Mouse (Mus musculus): ENCODE data around the gene Prmt1. TPM values are rescaled to one million over a fixed set of nuclear protein-coding genes. Genes with fewer than 3 reads are reported as not detected.

Gene Prmt1
- 514 TPM for polyA plus RNA-seq (2021)

DNA sequence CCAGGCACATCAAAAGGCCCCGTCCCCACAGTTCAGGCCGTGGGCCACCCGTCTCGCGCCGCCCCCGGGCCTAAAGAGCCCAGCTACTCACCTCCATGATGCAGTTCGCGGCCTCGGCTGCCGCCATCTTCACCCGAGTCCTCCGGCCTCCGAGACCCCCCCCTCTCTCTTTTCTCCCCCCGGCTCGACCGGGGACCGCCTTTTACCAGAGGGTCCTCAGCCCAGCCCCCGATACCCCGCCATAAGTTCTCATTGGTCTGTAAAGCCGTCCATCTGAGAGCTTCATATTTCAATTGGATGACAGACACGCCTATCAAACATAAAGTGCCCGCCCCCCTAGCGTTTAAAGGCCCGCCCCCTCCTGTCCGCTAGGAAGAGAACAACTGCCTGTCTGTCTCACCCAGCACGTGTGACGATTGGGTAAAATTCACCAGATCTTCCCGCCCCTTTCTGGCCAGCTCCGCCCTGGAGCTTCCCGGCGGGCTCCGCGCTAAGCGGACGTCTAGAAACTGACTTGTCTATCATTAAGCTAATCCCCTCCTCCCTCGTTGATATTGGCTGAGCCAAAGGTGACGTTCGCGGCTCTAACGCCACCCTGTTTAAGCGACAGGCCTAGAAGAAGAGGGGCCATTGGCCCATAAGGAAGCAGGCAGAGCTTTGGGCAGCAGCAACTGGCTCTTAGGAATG lies at the start of gene Prmt1:
Gene Prmt1, minus strand, starts transcription at position 377 of the 687 bp plus-strand sequence.
- TF ChIP-seq CTCF (IDR thresholded peaks at IDR 0.05), result no peak
- in situ Hi-C loops (cut with MboI; ENCODE audit: low pct_unique_long_range_greater_than_20kb), result no loop called here
- POLR2A ChIA-PET, result interaction anchor here (0.7 to 1.8 kb wide), 4 partner anchors 14 to 733 kb away, joined by 3 to 5 read pairs (median 4); partner anchors contain the start of gene Rras
- DNase-seq (ENCODE audit: low read depth, low spot score) (peak; percentile 99), ATAC-seq (peak; percentile 87)
- H3K27me3 ChIP-seq, result no peaks in the 10 kb centered on the region
- CTCF ChIA-PET, result interaction anchor here (1.7 kb wide), 1 partner anchor 94 kb away, joined by 4 read pairs; no protein-coding TSS in a partner anchor

- no peaks in the 10 kb centered on the region for H3K27me3 ChIP-seq
- no peak for DNase-seq (ENCODE audit: low read depth, low spot score)
- in situ Hi-C loops (cut with MboI; ENCODE audit: low pct_unique_long_range_greater_than_20kb), result no loop called here
- POLR2A ChIA-PET, result interaction anchor here (0.7 to 0.8 kb wide), 2 partner anchors 17 to 18 kb away, joined by 3 read pairs; partner anchors contain the start of gene Prr12
- CTCF ChIA-PET, result interaction anchor here (0.6 kb wide), 1 partner anchor 8 kb away, joined by 3 read pairs; no protein-coding TSS in a partner anchor
- no peak for TF ChIP-seq CTCF (IDR thresholded peaks at IDR 0.05)
- ATAC-seq, result no peak
These were observed 49.3 kb upstream of the Prmt1 start for GRCm38 (mm10) chr7:45035631-45036030.

DNA sequence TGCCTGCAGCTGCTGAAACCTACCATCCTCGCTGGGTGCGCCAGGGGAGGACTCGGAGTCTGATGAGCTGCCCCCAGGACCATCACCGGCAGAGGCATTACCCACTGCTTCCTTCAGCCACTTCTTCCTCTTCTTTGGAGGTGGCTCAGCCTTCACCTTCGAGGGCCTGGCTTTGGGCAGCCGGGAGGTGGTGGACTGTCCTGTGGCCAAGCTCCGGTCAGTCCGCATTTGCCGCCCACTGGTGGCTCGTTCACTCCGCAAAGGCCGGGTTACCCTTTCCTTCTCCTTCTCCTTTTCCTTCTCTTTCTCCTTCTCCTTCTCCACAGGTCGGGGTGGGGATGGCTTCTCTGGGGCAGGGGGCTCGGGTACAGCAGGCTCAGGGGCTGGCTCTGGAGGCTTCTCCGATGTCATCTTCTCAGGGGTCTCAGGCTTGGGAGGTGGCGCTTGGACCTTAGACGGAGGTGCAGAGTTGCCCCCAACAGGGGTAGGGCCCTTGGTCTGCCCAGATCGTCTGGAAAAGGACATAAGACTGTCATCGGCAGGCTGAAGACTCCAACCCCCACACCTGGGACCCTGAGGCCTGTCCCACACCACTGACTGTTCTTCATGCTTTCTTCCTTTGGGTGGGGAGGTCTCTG lies 47.5 kb upstream of the Prmt1 start:
- DNase-seq (ENCODE audit: low read depth, low spot score), result no peak
- no peak for ATAC-seq
- in situ Hi-C loops (cut with MboI; ENCODE audit: low pct_unique_long_range_greater_than_20kb), result no loop called here
- no peaks in the 10 kb centered on the region for H3K27me3 ChIP-seq
- ChIA-PET CTCF (no interaction called here), POLR2A (no interaction called here)
- no peak for TF ChIP-seq CTCF (IDR thresholded peaks at IDR 0.05)

DNA sequence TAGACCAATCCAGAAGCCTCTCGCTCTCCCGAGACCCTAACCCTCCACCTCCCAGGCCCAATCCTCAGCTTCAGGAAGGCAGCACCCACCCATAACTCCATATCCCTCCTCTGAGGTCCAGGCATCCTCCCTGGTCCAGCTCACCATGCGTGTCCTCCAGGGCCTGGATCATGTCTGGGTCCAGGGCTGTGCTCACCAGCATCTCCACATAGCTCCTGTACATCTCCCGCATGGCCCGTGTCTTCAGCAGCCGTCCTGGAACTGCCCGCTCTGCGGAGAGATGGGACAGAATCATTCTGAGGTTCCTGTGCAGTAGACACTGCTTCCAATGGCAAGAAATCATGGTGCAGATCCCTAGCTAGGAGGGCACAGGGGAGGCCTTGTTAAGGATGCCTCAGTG lies 44.5 kb upstream of the Prmt1 start:
- ChIA-PET CTCF (interaction anchor here (1.1 to 1.3 kb wide), 2 partner anchors 10 to 14 kb away, joined by 3 to 4 read pairs; no protein-coding TSS in a partner anchor), POLR2A (interaction anchor here (1.2 kb wide), 1 partner anchor 17 kb away, joined by 3 read pairs; no protein-coding TSS in a partner anchor)
- TF ChIP-seq CTCF (IDR thresholded peaks at IDR 0.05), result no peak
- ATAC-seq, result no peak
- in situ Hi-C loops (cut with MboI; ENCODE audit: low pct_unique_long_range_greater_than_20kb), result no loop called here
- H3K27me3 ChIP-seq, result no peaks in the 10 kb centered on the region
- DNase-seq (ENCODE audit: low read depth, low spot score), result no peak

DNA sequence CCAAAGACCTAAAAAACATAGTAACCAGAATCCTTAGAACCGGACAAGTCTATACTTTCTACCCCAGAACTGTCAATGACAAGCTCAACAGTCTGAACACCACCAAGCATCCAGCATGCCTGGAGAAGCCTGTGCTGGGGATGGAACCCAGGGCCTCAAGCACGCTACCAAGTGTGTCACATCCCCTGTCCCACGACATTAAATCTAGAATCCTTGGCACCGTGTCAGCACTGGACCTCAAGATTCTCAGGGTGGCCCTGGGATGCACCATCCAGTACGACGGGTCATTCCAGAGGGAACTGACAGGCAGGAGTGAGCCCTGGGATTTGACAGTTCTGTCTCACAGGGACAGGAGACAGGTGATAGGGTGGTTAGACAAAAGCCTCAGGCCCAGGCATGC lies 43.6 kb upstream of the Prmt1 start:
- no peak for DNase-seq (ENCODE audit: low read depth, low spot score)
- in situ Hi-C loops (cut with MboI; ENCODE audit: low pct_unique_long_range_greater_than_20kb), result no loop called here
- CTCF ChIA-PET, result interaction anchor here (1.1 to 2.7 kb wide), 4 partner anchors 10 to 29 kb away, joined by 3 to 8 read pairs (median 4); partner anchors contain the start of gene Rras

DNA sequence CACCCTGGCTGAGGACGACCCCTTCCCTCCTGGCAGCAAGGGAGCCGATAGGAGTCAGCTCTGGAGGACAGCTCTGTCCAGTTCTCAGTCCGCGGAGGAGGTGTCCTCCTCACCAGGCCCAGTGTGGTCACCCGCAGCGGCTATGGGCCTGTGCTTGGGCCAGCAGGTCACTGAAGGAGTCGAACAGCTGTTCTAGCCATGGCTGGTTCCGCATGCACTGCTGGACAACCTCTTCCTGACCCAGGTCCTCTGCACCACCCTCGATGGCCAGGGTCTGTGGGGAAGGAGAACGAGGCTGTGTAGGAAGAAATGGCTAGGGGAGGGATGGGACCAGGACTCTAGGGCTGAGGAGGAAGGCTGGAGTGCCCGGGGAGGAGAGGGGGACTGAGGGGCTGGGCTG lies 42.0 kb upstream of the Prmt1 start:
- TF ChIP-seq CTCF (IDR thresholded peaks at IDR 0.05), result no peak
- ChIA-PET CTCF (interaction anchor here (2.7 kb wide), 1 partner anchor 10 kb away, joined by 8 read pairs; the partner anchor contains the start of gene Rras), POLR2A (no interaction called here)
- ATAC-seq, result no peak
- no peak for DNase-seq (ENCODE audit: low read depth, low spot score)
- no peaks in the 10 kb centered on the region for H3K27me3 ChIP-seq
- in situ Hi-C loops (cut with MboI; ENCODE audit: low pct_unique_long_range_greater_than_20kb), result no loop called here

More for the DNA sequence above, 43.6 kb upstream of the Prmt1 start:
- POLR2A ChIA-PET, result interaction anchor here (1.2 kb wide), 1 partner anchor 18 kb away, joined by 3 read pairs; no protein-coding TSS in a partner anchor
- H3K27me3 ChIP-seq, result no peaks in the 10 kb centered on the region
- ATAC-seq, result no peak
- TF ChIP-seq CTCF (IDR thresholded peaks at IDR 0.05), result no peak

DNA sequence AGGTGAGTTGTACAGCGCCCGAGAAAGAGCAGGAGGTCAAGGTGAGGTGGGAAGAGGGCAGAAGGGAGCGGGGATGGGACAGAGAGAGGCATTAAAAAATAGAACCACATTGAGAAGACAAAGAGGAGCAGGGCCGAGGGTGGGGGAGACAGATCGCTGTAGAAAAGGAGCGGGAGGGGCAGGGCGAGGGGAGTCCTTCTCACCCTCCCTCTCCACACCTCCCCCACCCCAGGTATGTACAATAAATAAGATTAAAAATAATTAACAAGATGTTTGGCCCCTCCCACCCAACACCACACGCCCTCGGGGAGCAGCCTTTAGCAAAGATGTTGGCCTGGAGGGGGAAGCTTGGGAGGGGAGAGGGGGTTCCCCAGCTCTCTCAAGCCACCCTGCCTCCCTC lies 41.4 kb upstream of the Prmt1 start:
- DNase-seq (ENCODE audit: low read depth, low spot score) (no peak), ATAC-seq (no peak)
- in situ Hi-C loops (cut with MboI; ENCODE audit: low pct_unique_long_range_greater_than_20kb), result no loop called here
- POLR2A ChIA-PET, result no interaction called here
- TF ChIP-seq CTCF (IDR thresholded peaks at IDR 0.05), result no peak
- no peaks in the 10 kb centered on the region for H3K27me3 ChIP-seq
- CTCF ChIA-PET, result interaction anchor here (0.6 to 2.7 kb wide), 3 partner anchors 8 to 10 kb away, joined by 3 to 8 read pairs (median 5); partner anchors contain the start of gene Rras

DNA sequence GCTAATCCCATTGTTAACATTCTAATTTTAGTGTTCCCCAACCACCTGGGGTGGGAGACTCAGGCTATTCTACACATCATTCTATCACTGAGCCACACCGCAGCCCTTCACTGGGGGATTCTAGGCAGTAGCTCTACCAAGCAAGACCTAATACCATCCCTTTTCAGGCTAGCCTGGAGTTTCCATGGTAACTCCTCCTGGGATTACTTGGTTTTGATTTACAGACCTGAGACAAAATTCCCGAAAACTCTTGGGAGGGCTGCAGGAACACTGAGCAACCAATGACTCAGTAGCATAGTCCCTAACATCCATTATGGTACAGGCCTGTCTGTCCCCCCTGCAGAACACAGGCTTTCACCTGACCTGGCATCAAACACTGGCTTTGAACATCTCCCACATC lies 39.9 kb upstream of the Prmt1 start:
- ChIA-PET POLR2A (no interaction called here), CTCF (interaction anchor here (1.3 to 1.5 kb wide), 2 partner anchors 8 to 12 kb away, joined by 5 read pairs; partner anchors contain the start of gene Rras)
- DNase-seq (ENCODE audit: low read depth, low spot score), result no peak
- H3K27me3 ChIP-seq, result no peaks in the 10 kb centered on the region
- TF ChIP-seq CTCF (IDR thresholded peaks at IDR 0.05), result no peak
- in situ Hi-C loops (cut with MboI; ENCODE audit: low pct_unique_long_range_greater_than_20kb), result no loop called here
- no peak for ATAC-seq

- CTCF ChIA-PET, result no interaction called here
- H3K27me3 ChIP-seq, result no peaks in the 10 kb centered on the region
- DNase-seq (ENCODE audit: low read depth, low spot score) (no peak), ATAC-seq (no peak)
- TF ChIP-seq CTCF (IDR thresholded peaks at IDR 0.05), result no peak
- POLR2A ChIA-PET, result no interaction called here
- in situ Hi-C loops (cut with MboI; ENCODE audit: low pct_unique_long_range_greater_than_20kb), result no loop called here
These were observed 39.3 kb upstream of the Prmt1 start for GRCm38 (mm10) chr7:45025601-45026220.
